Mouse (Mus musculus) heart, embryonic 10.5 days (tissue): ENCODE data around the gene Ywhag. TPM values are rescaled to one million over a fixed set of nuclear protein-coding genes. Genes with fewer than 3 reads are reported as not detected.
A peak's percentile ranks its signal among the peaks of the same experiment; 100 is the strongest.

Experiments
- DNase-seq: peaks from one replicate; pipeline ENCODE4 v3.0.0-alpha.2; 2017; ENCODE audit warnings: low spot score
- H3K27ac ChIP-seq: fragments of 300-500 bp; sonication (generic); 2 replicates; pipeline ENCODE4 v1.5.1; 2016; ENCODE audit warnings: mild to moderate bottlenecking
- H3K27me3 ChIP-seq: fragments of 300-500 bp; sonication (generic); 2 replicates; pipeline ENCODE4 v1.6.1; 2016; ENCODE audit warnings: mild to moderate bottlenecking; ENCODE audit not compliant: poor library complexity, insufficient read depth, severe bottlenecking
- H3K36me3 ChIP-seq: fragments of 300-500 bp; sonication (generic); 2 replicates; pipeline ENCODE4 v1.6.1; 2016; ENCODE audit warnings: mild to moderate bottlenecking, moderate library complexity
- H3K4me1 ChIP-seq: fragments of 300-500 bp; sonication (generic); 2 replicates; pipeline ENCODE4 v1.6.1; 2016; ENCODE audit warnings: mild to moderate bottlenecking
- H3K4me3 ChIP-seq: fragments of 300-500 bp; sonication (generic); 2 replicates; pipeline ENCODE4 v1.5.1; 2016; ENCODE audit warnings: mild to moderate bottlenecking, moderate library complexity
- H3K9me3 ChIP-seq: fragments of 300-500 bp; sonication (generic); 2 replicates; pipeline ENCODE4 v1.6.1; 2016; ENCODE audit warnings: mild to moderate bottlenecking, moderate library complexity
- WGBS: fragments of 180-500 bp; shearing (Covaris S2); methylation state at CpG from one replicate; pipeline ENCODE4 v1.1.7; 2016; 5-methylcytosine and 5-hydroxymethylcytosine counted together
- polyA plus RNA-seq: library from polyadenylated mRNA; unstranded; fragments of >200 nt; fragmentation: Nextera tagmentation; extraction: Ambion mirVana; gene quantifications from 2 replicates; pipeline ENCODE4 v1.2.1, GENCODE M21; 2016

Gene Ywhag
- polyA plus RNA-seq, 1 experiment from 2014 or later = 227 TPM

GRCm38 (mm10) chr5:135890323-135890722 lies 44.1 kb downstream of the Ywhag start:
- 45% methylated on average over 4 of the region's 4 CpGs for WGBS
- Histone ChIP-seq H3K9me3 (no peaks in the 10 kb centered on the region), H3K27me3 (peaks cover 29% of the 10 kb centered on the region), H3K4me1 (peaks cover 28% of the 10 kb centered on the region), H3K36me3 (no peaks in the 10 kb centered on the region), H3K27ac (no peak overlapping the region), H3K4me3 (no peak overlapping the region)
- no peak for DNase-seq

- Histone ChIP-seq H3K4me3 (peak overlapping the region; percentile 71), H3K27ac (peak overlapping the region; percentile 91), H3K27me3 (peaks cover 29% of the 10 kb centered on the region), H3K9me3 (no peaks in the 10 kb centered on the region), H3K36me3 (no peaks in the 10 kb centered on the region), H3K4me1 (peaks cover 21% of the 10 kb centered on the region)
- no peak for DNase-seq
- WGBS = 2% methylated on average over 30 of the region's 30 CpGs
Observed at GRCm38 (mm10) chr5:135888405-135889215, 45.8 kb downstream of the Ywhag start.

- Histone ChIP-seq H3K4me1 (peaks cover 12% of the 10 kb centered on the region), H3K27ac (peak within 1 kb of the TSS; percentile 91), H3K27me3 (peaks cover 29% of the 10 kb centered on the region), H3K9me3 (no peaks in the 10 kb centered on the region), H3K36me3 (no peaks in the 10 kb centered on the region), H3K4me3 (peak within 1 kb of the TSS; percentile 71)
- WGBS = under 1% methylated on average over 24 of the region's 24 CpGs
- peak; percentile 95 for DNase-seq
Observed at GRCm38 (mm10) chr5:135887675-135888102, 46.7 kb downstream of the Ywhag start, which contains the start of gene Hspb1. TSS of gene Hspb1 (plus strand) at chr5:135887919.

GRCm38 (mm10) chr5:135884641-135885040 lies 49.8 kb downstream of the Ywhag start:
- WGBS = 56% methylated on average over 6 of the region's 6 CpGs
- H3K36me3 ChIP-seq = no peaks in the 10 kb centered on the region

GRCm38 (mm10) chr5:135879449-135880158 lies 54.8 kb downstream of the Ywhag start:
- 51% methylated on average over 13 of the region's 13 CpGs for WGBS
- peak overlapping the region; percentile 36; the same call in 1 of the 2 replicates for H3K27ac ChIP-seq

More at GRCm38 (mm10) chr5:135884641-135885040, 49.8 kb downstream of the Ywhag start:
- Histone ChIP-seq H3K4me3 (no peak overlapping the region), H3K9me3 (no peaks in the 10 kb centered on the region), H3K4me1 (peaks cover 13% of the 10 kb centered on the region), H3K27me3 (peaks cover 21% of the 10 kb centered on the region), H3K27ac (no peak overlapping the region)
- DNase-seq = no peak

GRCm38 (mm10) chr5:135877831-135878231 lies 56.6 kb downstream of the Ywhag start:
- Histone ChIP-seq H3K9me3 (no peaks in the 10 kb centered on the region), H3K27me3 (peaks cover 17% of the 10 kb centered on the region), H3K4me3 (peak overlapping the region; percentile 59), H3K4me1 (peaks cover 34% of the 10 kb centered on the region), H3K27ac (peak overlapping the region; percentile 84), H3K36me3 (no peaks in the 10 kb centered on the region)
- 3% methylated on average over 16 of the region's 16 CpGs for WGBS
- DNase-seq = peak; percentile 84

More at GRCm38 (mm10) chr5:135879449-135880158, 54.8 kb downstream of the Ywhag start:
- peaks cover 24% of the 10 kb centered on the region for H3K4me1 ChIP-seq
- no peaks in the 10 kb centered on the region for H3K36me3 ChIP-seq
- H3K27me3 ChIP-seq = no peaks in the 10 kb centered on the region; the same call in 1 of the 2 replicates
- DNase-seq = no peak
- H3K4me3 ChIP-seq = no peak overlapping the region
- H3K9me3 ChIP-seq = no peaks in the 10 kb centered on the region

GRCm38 (mm10) chr5:135877180-135877579 lies 57.2 kb downstream of the Ywhag start:
- Histone ChIP-seq H3K27ac (no peak overlapping the region), H3K9me3 (no peaks in the 10 kb centered on the region), H3K36me3 (no peaks in the 10 kb centered on the region), H3K27me3 (peaks cover 22% of the 10 kb centered on the region), H3K4me3 (peak overlapping the region; percentile 59), H3K4me1 (peaks cover 35% of the 10 kb centered on the region)
- DNase-seq = no peak
- 19% methylated on average over 8 of the region's 8 CpGs for WGBS

- Histone ChIP-seq H3K4me3 (no peak overlapping the region), H3K36me3 (no peaks in the 10 kb centered on the region), H3K9me3 (no peaks in the 10 kb centered on the region), H3K4me1 (peaks cover 27% of the 10 kb centered on the region), H3K27me3 (peaks cover 56% of the 10 kb centered on the region), H3K27ac (no peak overlapping the region)
- WGBS = 49% methylated on average over 9 of the region's 9 CpGs
- no peak for DNase-seq
Observed at GRCm38 (mm10) chr5:135873753-135874152, 60.7 kb downstream of the Ywhag start.

GRCm38 (mm10) chr5:135872996-135873395 lies 61.4 kb downstream of the Ywhag start:
- H3K9me3 ChIP-seq = no peaks in the 10 kb centered on the region
- peak overlapping the region; percentile 62 for H3K27ac ChIP-seq
- H3K4me1 ChIP-seq = peaks cover 32% of the 10 kb centered on the region
- DNase-seq = no peak
- no peaks in the 10 kb centered on the region for H3K36me3 ChIP-seq
- H3K4me3 ChIP-seq = peak overlapping the region; percentile 44
- 20% methylated on average over 16 of the region's 16 CpGs for WGBS
- H3K27me3 ChIP-seq = peaks cover 63% of the 10 kb centered on the region

GRCm38 (mm10) chr5:135870505-135870904 lies 63.9 kb downstream of the Ywhag start:
- Histone ChIP-seq H3K4me1 (peaks cover 29% of the 10 kb centered on the region), H3K27ac (no peak overlapping the region), H3K9me3 (no peaks in the 10 kb centered on the region), H3K36me3 (no peaks in the 10 kb centered on the region), H3K27me3 (peaks cover 86% of the 10 kb centered on the region), H3K4me3 (no peak overlapping the region)
- DNase-seq = no peak
- 84% methylated on average over 5 of the region's 5 CpGs for WGBS

GRCm38 (mm10) chr5:135869661-135870423 lies 64.6 kb downstream of the Ywhag start:
- H3K27ac ChIP-seq = no peak overlapping the region
- DNase-seq = no peak
- H3K36me3 ChIP-seq = no peaks in the 10 kb centered on the region
- H3K4me3 ChIP-seq = no peak overlapping the region
- H3K9me3 ChIP-seq = no peaks in the 10 kb centered on the region
- H3K4me1 ChIP-seq = peaks cover 29% of the 10 kb centered on the region
- peaks cover 92% of the 10 kb centered on the region for H3K27me3 ChIP-seq
- 46% methylated on average over 14 of the region's 14 CpGs for WGBS

- peak overlapping the region; percentile 62 for H3K4me3 ChIP-seq
- peaks cover 27% of the 10 kb centered on the region for H3K4me1 ChIP-seq
- no peaks in the 10 kb centered on the region for H3K9me3 ChIP-seq
- no peak overlapping the region for H3K27ac ChIP-seq
- no peaks in the 10 kb centered on the region for H3K36me3 ChIP-seq
- DNase-seq = no peak
- H3K27me3 ChIP-seq = peaks cover 95% of the 10 kb centered on the region
- WGBS = 1% methylated on average over 27 of the region's 27 CpGs
Observed at GRCm38 (mm10) chr5:135868653-135869052, 65.8 kb downstream of the Ywhag start.
